Mouse (Mus musculus) midbrain, postnatal 0 days (tissue): ENCODE results near the gene Parp11. TPM values are rescaled to one million over a fixed set of nuclear protein-coding genes. Genes with fewer than 3 reads are reported as not detected.

Experiments used
- ATAC-seq: fragments of 200-750 bp; cut with Nextera tagmentation; 2 replicates; pipeline ENCODE4 v1.8.0; 2017; ENCODE audit warnings: moderate number of reproducible peaks, mild to moderate bottlenecking, moderate TSS enrichment, moderate library complexity; ENCODE audit not compliant: low FRiP score
- DNase-seq: peaks from one replicate; pipeline ENCODE4 v3.0.0-alpha.2; 2015; ENCODE audit warnings: low spot score
- H3K27ac ChIP-seq: fragments of 300-500 bp; sonication (generic); 2 replicates; pipeline ENCODE4 v1.5.1; 2014; ENCODE audit warnings: low read depth, mild to moderate bottlenecking, low read length, mixed read lengths
- H3K27me3 ChIP-seq: fragments of 300-500 bp; sonication (generic); 2 replicates; pipeline ENCODE4 v1.6.1; 2014; ENCODE audit warnings: low read length, control low read depth, mixed read lengths; ENCODE audit not compliant: insufficient read depth
- H3K36me3 ChIP-seq: fragments of 300-500 bp; sonication (generic); 2 replicates; pipeline ENCODE4 v1.6.1; 2014; ENCODE audit warnings: low read length, control low read depth, mixed read lengths; ENCODE audit not compliant: insufficient read depth
- H3K4me1 ChIP-seq: fragments of 300-500 bp; sonication (generic); 2 replicates; pipeline ENCODE4 v1.6.1; 2014; ENCODE audit warnings: mild to moderate bottlenecking, control low read depth, antibody characterized with exemption, low read length, mixed read lengths; ENCODE audit not compliant: insufficient read depth
- H3K4me2 ChIP-seq: fragments of 300-500 bp; sonication (generic); 2 replicates; pipeline ENCODE4 v1.6.1; 2014; ENCODE audit warnings: low read depth, mild to moderate bottlenecking, low read length, mixed read lengths; ENCODE audit not compliant: poor library complexity, severe bottlenecking
- H3K4me3 ChIP-seq: fragments of 300-500 bp; sonication (generic); 2 replicates; pipeline ENCODE4 v1.5.1; 2014; ENCODE audit warnings: low read depth, mild to moderate bottlenecking, low read length, moderate library complexity
- H3K9ac ChIP-seq: fragments of 300-500 bp; sonication (generic); replicated peaks from 2 replicates; pipeline ENCODE4 v1.6.1; 2014; ENCODE audit warnings: mild to moderate bottlenecking, low read length, moderate library complexity, mixed read lengths; ENCODE audit not compliant: poor library complexity, severe bottlenecking
- H3K9me3 ChIP-seq: fragments of 300-500 bp; sonication (generic); 2 replicates; pipeline ENCODE4 v1.6.1; 2016; ENCODE audit warnings: low read length, control low read depth
- CTCF ChIP-seq: IDR thresholded peaks from 2 replicates; pipeline ENCODE4 v1.5.1; 2016; ENCODE audit warnings: antibody characterized with exemption, mild to moderate bottlenecking
- WGBS: fragments of 180-500 bp; shearing (Covaris S2); extraction: QIAGEN DNeasy Blood & Tissue Kit; methylation state at CpG from one replicate; pipeline ENCODE4 v1.1.7; 2014; 5-methylcytosine and 5-hydroxymethylcytosine counted together
- polyA plus RNA-seq: library from polyadenylated mRNA; unstranded; fragments of >200 nt; fragmentation: Nextera tagmentation; extraction: Ambion mirVana; gene quantifications from 2 replicates; pipeline ENCODE4 v1.2.1, GENCODE M21; 2015
- total RNA-seq: library from RNA; depleted of rRNA; stranded (reverse); fragments of >200 nt; gene quantifications from 2 replicates; pipeline ENCODE4 v1.2.3, GENCODE M21; 2014

Gene Parp11
- total and polyA plus RNA-seq, 2 experiments from 2014 or later: 57.2 to 73.2 TPM

- Histone ChIP-seq H3K36me3 (no peaks in the 10 kb centered on the region), H3K27ac (no peak overlapping the region), H3K9ac (no peak overlapping the region), H3K27me3 (no peaks in the 10 kb centered on the region), H3K4me3 (no peak overlapping the region), H3K4me2 (no peak overlapping the region), H3K4me1 (no peaks in the 10 kb centered on the region), H3K9me3 (no peaks in the 10 kb centered on the region)
- ATAC-seq (no peak), DNase-seq (no peak)
- TF ChIP-seq CTCF: no peak
- WGBS: 79% methylated on average over 8 of the region's 8 CpGs
Observed at GRCm38 (mm10) chr6:127521176-127521575, 74.5 kb downstream of the Parp11 start.

GRCm38 (mm10) chr6:127522326-127522725 is 75.7 kb downstream of the Parp11 start:
- 82% methylated on average over 9 of the region's 9 CpGs for WGBS
- DNase-seq (no peak), ATAC-seq (no peak)
- TF ChIP-seq CTCF: no peak
- Histone ChIP-seq H3K36me3 (no peaks in the 10 kb centered on the region), H3K9ac (no peak overlapping the region), H3K4me3 (no peak overlapping the region), H3K27ac (no peak overlapping the region), H3K9me3 (no peaks in the 10 kb centered on the region), H3K4me2 (no peak overlapping the region), H3K4me1 (no peaks in the 10 kb centered on the region), H3K27me3 (no peaks in the 10 kb centered on the region)

- H3K4me2 ChIP-seq: no peak overlapping the region
- no peak overlapping the region for H3K4me3 ChIP-seq
- no peaks in the 10 kb centered on the region for H3K9me3 ChIP-seq
- H3K4me1 ChIP-seq: no peaks in the 10 kb centered on the region
- no peak for ATAC-seq
- peak; percentile 85 for DNase-seq
- no peaks in the 10 kb centered on the region for H3K27me3 ChIP-seq
- H3K27ac ChIP-seq: no peak overlapping the region
- no peak overlapping the region for H3K9ac ChIP-seq
- peak; percentile 82 for TF ChIP-seq CTCF
- no peaks in the 10 kb centered on the region for H3K36me3 ChIP-seq
- 35% methylated on average over 8 of the region's 8 CpGs for WGBS
Observed at GRCm38 (mm10) chr6:127524442-127524841, 77.8 kb downstream of the Parp11 start.

- H3K4me1 ChIP-seq: no peaks in the 10 kb centered on the region
- TF ChIP-seq CTCF: no peak
- no peak for ATAC-seq
Observed at GRCm38 (mm10) chr6:127528625-127529024, 82.0 kb downstream of the Parp11 start.

GRCm38 (mm10) chr6:127529451-127529850 is 82.8 kb downstream of the Parp11 start:
- no peak for ATAC-seq
- no peak overlapping the region for H3K27ac ChIP-seq

More at GRCm38 (mm10) chr6:127528625-127529024, 82.0 kb downstream of the Parp11 start:
- no peak overlapping the region for H3K9ac ChIP-seq
- H3K27me3 ChIP-seq: no peaks in the 10 kb centered on the region
- WGBS: 85% methylated on average over 7 of the region's 7 CpGs
- H3K4me2 ChIP-seq: no peak overlapping the region
- H3K4me3 ChIP-seq: no peak overlapping the region
- H3K9me3 ChIP-seq: no peaks in the 10 kb centered on the region
- no peaks in the 10 kb centered on the region for H3K36me3 ChIP-seq
- H3K27ac ChIP-seq: no peak overlapping the region
- DNase-seq: no peak

GRCm38 (mm10) chr6:127530206-127530605 is 83.6 kb downstream of the Parp11 start:
- H3K4me1 ChIP-seq: no peaks in the 10 kb centered on the region
- no peak overlapping the region for H3K9ac ChIP-seq
- H3K27me3 ChIP-seq: no peaks in the 10 kb centered on the region
- no peaks in the 10 kb centered on the region for H3K9me3 ChIP-seq
- DNase-seq (no peak), ATAC-seq (no peak)
- no peak for TF ChIP-seq CTCF
- H3K4me3 ChIP-seq: no peak overlapping the region
- 64% methylated on average over 3 of the region's 3 CpGs for WGBS
- H3K36me3 ChIP-seq: no peaks in the 10 kb centered on the region
- no peak overlapping the region for H3K4me2 ChIP-seq
- no peak overlapping the region for H3K27ac ChIP-seq

More at GRCm38 (mm10) chr6:127529451-127529850, 82.8 kb downstream of the Parp11 start:
- Histone ChIP-seq H3K4me2 (no peak overlapping the region), H3K27me3 (no peaks in the 10 kb centered on the region), H3K36me3 (no peaks in the 10 kb centered on the region), H3K9me3 (no peaks in the 10 kb centered on the region), H3K4me1 (no peaks in the 10 kb centered on the region), H3K9ac (no peak overlapping the region), H3K4me3 (no peak overlapping the region)
- peak; percentile 82 for DNase-seq
- WGBS: 73% methylated on average over 2 of the region's 2 CpGs
- TF ChIP-seq CTCF: no peak
